ENCODE assay signal across 8 mouse cellular contexts in genomic region chr17:56287830-56288229, GRCm38 (mm10). TPM values are rescaled to one million over a fixed set of nuclear protein-coding genes. Genes with fewer than 3 reads are reported as not detected.
A peak's percentile ranks its signal among the peaks of the same experiment; 100 is the strongest.
DNase-seq lines count a peak whose midpoint lies in the region; ATAC-seq and TF ChIP-seq lines count a peak whose summit lies in the region.

No protein-coding gene starts in this region.

- H3K4me1 ChIP-seq in cerebellum, adult 2 months (ENCODE audit: control insufficient read depth, insufficient read depth, low read length): peaks cover 5% of the 10 kb centered on the region
- peaks cover 34% of the 10 kb centered on the region for H3K4me1 ChIP-seq in hindbrain, embryonic 13.5 days (replicated peaks)
- H3K4me1 ChIP-seq in liver, embryonic 11.5 days (replicated peaks; ENCODE audit: control insufficient read depth, insufficient read depth, low read length): peaks cover 44% of the 10 kb centered on the region

- no peak for ATAC-seq in hindbrain, embryonic 13.5 days (ENCODE audit: low FRiP score)
- ATAC-seq in liver, embryonic 11.5 days (replicated peaks; ENCODE audit: low FRiP score): peak; percentile 24; the same call in 1 of the 2 replicates

- peak overlapping the region; percentile 66; the same call in 1 of the 2 replicates for H3K27ac ChIP-seq in cerebellum, adult 2 months (ENCODE audit: insufficient read depth, low read length)
- H3K27ac ChIP-seq in hindbrain, embryonic 13.5 days: no peak overlapping the region
- H3K27ac ChIP-seq in liver, embryonic 11.5 days (ENCODE audit: low read depth, low read length): peak overlapping the region; percentile 74

- no peak for DNase-seq in cerebellum, adult 2 months
- DNase-seq in cerebellum, postnatal 25 days: no peak
- DNase-seq in ZHBTc4 (ENCODE audit: low read depth, low spot score): peak; percentile 85
- no peak for DNase-seq in liver, embryonic 11.5 days (ENCODE audit: low spot score)
- no peak for DNase-seq in cerebellum, adult 8-10 months
- DNase-seq in thymus, postnatal 0 days (ENCODE audit: low spot score): no peak
- DNase-seq in layer of hippocampus, adult 9-11 months: no peak

- H3K27me3 ChIP-seq in cerebellum, adult 2 months (ENCODE audit: control insufficient read depth, insufficient read depth, low read length): no peaks in the 10 kb centered on the region
- H3K27me3 ChIP-seq in hindbrain, embryonic 13.5 days: no peaks in the 10 kb centered on the region
- no peaks in the 10 kb centered on the region for H3K27me3 ChIP-seq in liver, embryonic 11.5 days (replicated peaks; ENCODE audit: control insufficient read depth, insufficient read depth, low read length)

- H3K4me3 ChIP-seq in cerebellum, adult 2 months (replicated peaks; ENCODE audit: insufficient read depth, low read depth, low read length): no peak overlapping the region
- H3K4me3 ChIP-seq in hindbrain, embryonic 13.5 days: no peak overlapping the region
- peak overlapping the region; percentile 37 for H3K4me3 ChIP-seq in liver, embryonic 11.5 days (ENCODE audit: low read depth, low read length)

- peak overlapping the region; percentile 39 for H3K9ac ChIP-seq in hindbrain, embryonic 13.5 days
- peak overlapping the region; percentile 65 for H3K9ac ChIP-seq in liver, embryonic 11.5 days (ENCODE audit: low read depth, low read length)

- no peak overlapping the region for H3K4me2 ChIP-seq in hindbrain, embryonic 13.5 days
- peak overlapping the region; percentile 68 for H3K4me2 ChIP-seq in liver, embryonic 11.5 days

- H3K9me3 ChIP-seq in hindbrain, embryonic 13.5 days: no peaks in the 10 kb centered on the region
- no peaks in the 10 kb centered on the region for H3K9me3 ChIP-seq in liver, embryonic 11.5 days (ENCODE audit: control insufficient read depth, low read length)

- H3K36me3 ChIP-seq in hindbrain, embryonic 13.5 days: peaks cover 3% of the 10 kb centered on the region; the same call in 1 of the 2 replicates
- H3K36me3 ChIP-seq in liver, embryonic 11.5 days (ENCODE audit: control insufficient read depth, insufficient read depth, low read length): peaks cover 19% of the 10 kb centered on the region; the same call in 1 of the 2 replicates

- WGBS in cerebellum, adult 2 months: 78% methylated on average over 3 of the region's 3 CpGs
- 65% methylated on average over 3 of the region's 3 CpGs for WGBS in hindbrain, embryonic 13.5 days
- WGBS in liver, embryonic 11.5 days: 43% methylated on average over 3 of the region's 3 CpGs

- no peak for TF ChIP-seq CTCF in cerebellum, adult 2 months (IDR thresholded peaks at IDR 0.05; ENCODE audit: borderline replicate concordance, insufficient read depth, low read depth, low read length)

- no peak for TF ChIP-seq POLR2A in cerebellum, adult 2 months (IDR thresholded peaks at IDR 0.05; ENCODE audit: borderline replicate concordance, insufficient read depth, low read length)

RNA-seq across cellular contexts. Expression of gene Plin3, which starts 4.8 kb away (rescaled TPM):
- polyA plus RNA-seq in cerebellum, adult 2 months (2012; rRNA removed): 15.6 and 20.9 TPM in 2 replicates
- polyA plus RNA-seq in hindbrain, embryonic 13.5 days (2015; fragmentation: Nextera tagmentation; extraction: Ambion mirVana): 20.0 and 23.5 TPM in 2 replicates
- 48.4 and 53.7 TPM in 2 replicates for polyA plus RNA-seq in liver, embryonic 11.5 days (2014; fragmentation: Nextera tagmentation; extraction: Ambion mirVana)
- 59.5 TPM in 2 replicates for polyA plus RNA-seq in thymus, postnatal 0 days (2015; fragmentation: Nextera tagmentation; extraction: Ambion mirVana)

RNA-seq across cellular contexts. Expression of gene Ticam1, which starts 11.2 kb away (rescaled TPM):
- polyA plus RNA-seq in cerebellum, adult 2 months (2012; rRNA removed): 4.5 and 4.7 TPM in 2 replicates
- polyA plus RNA-seq in hindbrain, embryonic 13.5 days (2015; fragmentation: Nextera tagmentation; extraction: Ambion mirVana): 1.3 and 1.4 TPM in 2 replicates
- polyA plus RNA-seq in liver, embryonic 11.5 days (2014; fragmentation: Nextera tagmentation; extraction: Ambion mirVana): 5.8 and 6.2 TPM in 2 replicates
- polyA plus RNA-seq in thymus, postnatal 0 days (2015; fragmentation: Nextera tagmentation; extraction: Ambion mirVana): 2.5 and 3.0 TPM in 2 replicates

RNA-seq across cellular contexts. Expression of gene Arrdc5, which starts 12.3 kb away (rescaled TPM):
- polyA plus RNA-seq in cerebellum, adult 2 months (2012; rRNA removed): not detected in 2 replicates
- polyA plus RNA-seq in hindbrain, embryonic 13.5 days (2015; fragmentation: Nextera tagmentation; extraction: Ambion mirVana): not detected in 2 replicates
- not detected in 2 replicates for polyA plus RNA-seq in liver, embryonic 11.5 days (2014; fragmentation: Nextera tagmentation; extraction: Ambion mirVana)
- polyA plus RNA-seq in thymus, postnatal 0 days (2015; fragmentation: Nextera tagmentation; extraction: Ambion mirVana): 0.84 and 1.8 TPM in 2 replicates

RNA-seq across cellular contexts. Expression of gene Uhrf1, which starts 15.3 kb away (rescaled TPM):
- polyA plus RNA-seq in cerebellum, adult 2 months (2012; rRNA removed): 0.65 and 0.71 TPM in 2 replicates
- polyA plus RNA-seq in hindbrain, embryonic 13.5 days (2015; fragmentation: Nextera tagmentation; extraction: Ambion mirVana): 27.1 and 29.6 TPM in 2 replicates
- polyA plus RNA-seq in liver, embryonic 11.5 days (2014; fragmentation: Nextera tagmentation; extraction: Ambion mirVana): 172 and 182 TPM in 2 replicates
- polyA plus RNA-seq in thymus, postnatal 0 days (2015; fragmentation: Nextera tagmentation; extraction: Ambion mirVana): 234 and 264 TPM in 2 replicates

RNA-seq across cellular contexts. Expression of gene Fem1a, which starts 31.2 kb away (rescaled TPM):
- polyA plus RNA-seq in cerebellum, adult 2 months (2012; rRNA removed): 19.9 and 21.8 TPM in 2 replicates
- 18.9 and 20.1 TPM in 2 replicates for polyA plus RNA-seq in hindbrain, embryonic 13.5 days (2015; fragmentation: Nextera tagmentation; extraction: Ambion mirVana)
- polyA plus RNA-seq in liver, embryonic 11.5 days (2014; fragmentation: Nextera tagmentation; extraction: Ambion mirVana): 14.0 and 15.0 TPM in 2 replicates
- 11.1 and 12.9 TPM in 2 replicates for polyA plus RNA-seq in thymus, postnatal 0 days (2015; fragmentation: Nextera tagmentation; extraction: Ambion mirVana)
